Mouse (Mus musculus) kidney, adult 9 months (tissue): Measurements from ENCODE around the gene Pgm5.
"Not testable (repeated sequence)": the region's sequence is repeated elsewhere in the genome, so short reads cannot be mapped to it uniquely, and the experiment has no call there.

Experiments
- DNase-seq: peaks from one replicate; pipeline ENCODE4 v3.0.0; 2022

Pgm5 gene

GRCm38 (mm10) chr19:24861612-24862451 lies at the start of gene Pgm5:
Pgm5 (minus strand) TSS chr19:24861855.
- DNase-seq: peak; percentile 11

- no peak for DNase-seq
Measured at GRCm38 (mm10) chr19:24908385-24909155, 46.9 kb upstream of the Pgm5 start.

- no peak for DNase-seq
Measured at GRCm38 (mm10) chr19:24907655-24908054, 46.0 kb upstream of the Pgm5 start.

- DNase-seq: no peak
Measured at GRCm38 (mm10) chr19:24902821-24903220, 41.2 kb upstream of the Pgm5 start.

GRCm38 (mm10) chr19:24902256-24902655 lies 40.6 kb upstream of the Pgm5 start:
- no peak for DNase-seq

- no peak for DNase-seq
Measured at GRCm38 (mm10) chr19:24901666-24902065, 40.0 kb upstream of the Pgm5 start.

GRCm38 (mm10) chr19:24900581-24901220 lies 39.0 kb upstream of the Pgm5 start, which contains the start of gene Foxd4:
Foxd4 (minus strand) TSS chr19:24901197.
- no peak for DNase-seq

- no peak for DNase-seq
Measured at GRCm38 (mm10) chr19:24899578-24900544, 38.2 kb upstream of the Pgm5 start.

GRCm38 (mm10) chr19:24898737-24899577 lies 37.3 kb upstream of the Pgm5 start:
- DNase-seq: no peak

- no peak for DNase-seq
Measured at GRCm38 (mm10) chr19:24897896-24898736, 36.5 kb upstream of the Pgm5 start.

GRCm38 (mm10) chr19:24897006-24897895 lies 35.6 kb upstream of the Pgm5 start:
- DNase-seq: no peak

GRCm38 (mm10) chr19:24896536-24896935 lies 34.9 kb upstream of the Pgm5 start:
- DNase-seq: no peak

- DNase-seq: no peak
Measured at GRCm38 (mm10) chr19:24886888-24887287, 25.2 kb upstream of the Pgm5 start.

- peak; percentile 64 for DNase-seq
Measured at GRCm38 (mm10) chr19:24885504-24885903, 23.8 kb upstream of the Pgm5 start.

- DNase-seq: no peak
Measured at GRCm38 (mm10) chr19:24881237-24881636, 19.6 kb upstream of the Pgm5 start.

GRCm38 (mm10) chr19:24875129-24875870 lies 13.6 kb upstream of the Pgm5 start, which contains the start of gene Gm10053:
Gm10053 (plus strand) TSS chr19:24875686.
- DNase-seq: not testable (repeated sequence)

GRCm38 (mm10) chr19:24873873-24874272 lies 12.2 kb upstream of the Pgm5 start:
- no peak for DNase-seq

- DNase-seq: peak; percentile 60
Measured at GRCm38 (mm10) chr19:24871037-24871635, 9.5 kb upstream of the Pgm5 start.
